Mouse (Mus musculus) embryonic fibroblast, embryonic 13.5 days (primary cell): ENCODE results near the gene Laptm5. TPM values are rescaled to one million over a fixed set of nuclear protein-coding genes. Genes with fewer than 3 reads are reported as not detected.

Source experiments
- H3K27ac ChIP-seq: 2 replicates; pipeline ENCODE4 v1.5.1; 2012; ENCODE audit warnings: low read length, control low read depth, inconsistent platforms; ENCODE audit not compliant: insufficient read depth
- H3K4me1 ChIP-seq: 2 replicates; pipeline ENCODE4 v1.6.1; 2011; ENCODE audit warnings: low read length; ENCODE audit not compliant: control insufficient read depth, insufficient read depth
- H3K4me3 ChIP-seq: 2 replicates; pipeline ENCODE4 v1.5.1; 2011; ENCODE audit warnings: mild to moderate bottlenecking, control low read depth, low read length; ENCODE audit not compliant: insufficient read depth
- CTCF ChIP-seq: IDR thresholded peaks from 2 replicates; pipeline ENCODE4 v1.5.1; 2011; ENCODE audit warnings: mild to moderate bottlenecking, control low read depth, low read length, moderate library complexity, borderline replicate concordance; ENCODE audit not compliant: insufficient read depth
- POLR2A ChIP-seq: IDR thresholded peaks from 2 replicates; pipeline ENCODE4 v1.6.1; 2011; ENCODE audit warnings: low read depth, mild to moderate bottlenecking, control low read depth, low read length, moderate library complexity
- polyA plus RNA-seq: library from polyadenylated mRNA; stranded (reverse); fragments of >200 nt; gene quantifications from 2 replicates; pipeline ENCODE4 v1.2.4, GENCODE M21; 2011; ENCODE audit warnings: low read depth; ENCODE audit not compliant: missing spikeins, insufficient read length

Gene Laptm5
- polyA plus RNA-seq, 1 experiment: 10.8 TPM

GRCm38 (mm10) chr4:130909167-130909874 is 3.6 kb upstream of the Laptm5 start:
- Histone ChIP-seq H3K4me1 (no peaks in the 10 kb centered on the region), H3K4me3 (no peak overlapping the region), H3K27ac (no peak overlapping the region)
- TF ChIP-seq CTCF (no peak), POLR2A (no peak)

GRCm38 (mm10) chr4:130910666-130911065 is 2.3 kb upstream of the Laptm5 start:
- H3K27ac ChIP-seq: no peak overlapping the region
- no peak overlapping the region for H3K4me3 ChIP-seq
- H3K4me1 ChIP-seq: peaks cover 4% of the 10 kb centered on the region; the same call in 1 of the 2 replicates
- TF ChIP-seq CTCF (no peak), POLR2A (no peak)

GRCm38 (mm10) chr4:130912626-130913025 is 299 bp upstream of the Laptm5 start:
- Histone ChIP-seq H3K4me1 (peaks cover 4% of the 10 kb centered on the region; the same call in 1 of the 2 replicates), H3K4me3 (no peak overlapping the region), H3K27ac (no peak overlapping the region)
- TF ChIP-seq CTCF (no peak), POLR2A (no peak)

GRCm38 (mm10) chr4:130913511-130913910 is 586 bp downstream of the Laptm5 start:
- Histone ChIP-seq H3K4me1 (peaks cover 4% of the 10 kb centered on the region; the same call in 1 of the 2 replicates), H3K4me3 (no peak overlapping the region), H3K27ac (no peak overlapping the region)
- TF ChIP-seq CTCF (no peak), POLR2A (no peak)

- H3K4me3 ChIP-seq: no peak overlapping the region
- TF ChIP-seq POLR2A (no peak), CTCF (no peak)
- H3K4me1 ChIP-seq: peaks cover 4% of the 10 kb centered on the region; the same call in 1 of the 2 replicates
- H3K27ac ChIP-seq: no peak overlapping the region
These were observed 1.1 kb downstream of the Laptm5 start for GRCm38 (mm10) chr4:130914011-130914410.

GRCm38 (mm10) chr4:130914527-130914926 is 1.6 kb downstream of the Laptm5 start:
- no peak overlapping the region for H3K4me3 ChIP-seq
- no peak for TF ChIP-seq POLR2A
- TF ChIP-seq CTCF: no peak

GRCm38 (mm10) chr4:130915006-130915667 is 2.2 kb downstream of the Laptm5 start:
- Histone ChIP-seq H3K4me3 (no peak overlapping the region), H3K4me1 (peaks cover 4% of the 10 kb centered on the region; the same call in 1 of the 2 replicates), H3K27ac (no peak overlapping the region)
- TF ChIP-seq CTCF: no peak
- TF ChIP-seq POLR2A: no peak

More at GRCm38 (mm10) chr4:130914527-130914926, 1.6 kb downstream of the Laptm5 start:
- H3K27ac ChIP-seq: no peak overlapping the region
- peaks cover 4% of the 10 kb centered on the region; the same call in 1 of the 2 replicates for H3K4me1 ChIP-seq

GRCm38 (mm10) chr4:130915668-130916035 is 2.7 kb downstream of the Laptm5 start:
- H3K27ac ChIP-seq: no peak overlapping the region
- TF ChIP-seq POLR2A: no peak
- TF ChIP-seq CTCF: no peak
- peaks cover 4% of the 10 kb centered on the region; the same call in 1 of the 2 replicates for H3K4me1 ChIP-seq
- no peak overlapping the region for H3K4me3 ChIP-seq

- H3K27ac ChIP-seq: no peak overlapping the region
- no peak for TF ChIP-seq POLR2A
- no peak for TF ChIP-seq CTCF
- H3K4me3 ChIP-seq: no peak overlapping the region
- peaks cover 4% of the 10 kb centered on the region; the same call in 1 of the 2 replicates for H3K4me1 ChIP-seq
These were observed 3.7 kb downstream of the Laptm5 start for GRCm38 (mm10) chr4:130916639-130917038.

GRCm38 (mm10) chr4:130917564-130917963 is 4.6 kb downstream of the Laptm5 start:
- TF ChIP-seq CTCF (no peak), POLR2A (no peak)
- no peak overlapping the region for H3K27ac ChIP-seq
- peaks cover 4% of the 10 kb centered on the region; the same call in 1 of the 2 replicates for H3K4me1 ChIP-seq
- no peak overlapping the region for H3K4me3 ChIP-seq
